Mouse (Mus musculus): ENCODE data around the gene Ttn. TPM values are rescaled to one million over a fixed set of nuclear protein-coding genes. Genes with fewer than 3 reads are reported as not detected.

Ttn gene
- polyA plus RNA-seq, 1 experiment from 2014 or later, result 4.1 TPM

GRCm38 (mm10) chr2:76764526-76764925, 217.8 kb downstream of the Ttn start:
- no peaks in the 10 kb centered on the region for H3K36me3 ChIP-seq (ENCODE audit: insufficient read depth, low read length)
- whole genome bisulfite sequencing, result 91% methylated on average over 13 of the region's 13 CpGs
- H3K27me3 ChIP-seq (ENCODE audit: insufficient read depth, low read length), result no peaks in the 10 kb centered on the region
- H3K27ac ChIP-seq (ENCODE audit: low read length), result no peak overlapping the region
- H3K4me3 ChIP-seq (ENCODE audit: low read length), result no peak overlapping the region
- H3K4me1 ChIP-seq (ENCODE audit: insufficient read depth, low read length), result no peaks in the 10 kb centered on the region
- H3K9me3 ChIP-seq (ENCODE audit: low read length), result 0 out of 2 replicates have a peak, but pooled peaks cover 4% of the 10 kb centered on the region
- no peak for ATAC-seq (ENCODE audit: low FRiP score, low TSS enrichment)
- H3K9ac ChIP-seq (replicated peaks; ENCODE audit: low read length), result no peak overlapping the region
- no peak overlapping the region for H3K4me2 ChIP-seq (replicated peaks; ENCODE audit: low read depth, low read length)

GRCm38 (mm10) chr2:76762154-76762553, 220.2 kb downstream of the Ttn start:
- Histone ChIP-seq H3K4me2 (replicated peaks; ENCODE audit: low read depth, low read length) (no peak overlapping the region), H3K4me3 (ENCODE audit: low read length) (no peak overlapping the region), H3K9ac (replicated peaks; ENCODE audit: low read length) (no peak overlapping the region), H3K36me3 (ENCODE audit: insufficient read depth, low read length) (no peaks in the 10 kb centered on the region), H3K27ac (ENCODE audit: low read length) (no peak overlapping the region), H3K27me3 (ENCODE audit: insufficient read depth, low read length) (no peaks in the 10 kb centered on the region), H3K9me3 (ENCODE audit: low read length) (peaks cover 21% of the 10 kb centered on the region), H3K4me1 (ENCODE audit: insufficient read depth, low read length) (no peaks in the 10 kb centered on the region)
- WGBS, result 88% methylated on average over 6 of the region's 6 CpGs
- no peak for ATAC-seq (ENCODE audit: low FRiP score, low TSS enrichment)

GRCm38 (mm10) chr2:76756461-76756860, 225.9 kb downstream of the Ttn start:
- Histone ChIP-seq H3K9me3 (ENCODE audit: low read length) (peaks cover 30% of the 10 kb centered on the region), H3K4me2 (replicated peaks; ENCODE audit: low read depth, low read length) (no peak overlapping the region), H3K27ac (ENCODE audit: low read length) (no peak overlapping the region), H3K27me3 (ENCODE audit: insufficient read depth, low read length) (no peaks in the 10 kb centered on the region), H3K4me1 (ENCODE audit: insufficient read depth, low read length) (no peaks in the 10 kb centered on the region), H3K9ac (replicated peaks; ENCODE audit: low read length) (no peak overlapping the region), H3K36me3 (ENCODE audit: insufficient read depth, low read length) (no peaks in the 10 kb centered on the region), H3K4me3 (ENCODE audit: low read length) (no peak overlapping the region)
- 94% methylated on average over 15 of the region's 15 CpGs for WGBS
- ATAC-seq (ENCODE audit: low FRiP score, low TSS enrichment), result no peak

- Histone ChIP-seq H3K4me3 (ENCODE audit: low read length) (no peak overlapping the region), H3K27me3 (ENCODE audit: insufficient read depth, low read length) (no peaks in the 10 kb centered on the region), H3K36me3 (ENCODE audit: insufficient read depth, low read length) (no peaks in the 10 kb centered on the region), H3K9me3 (ENCODE audit: low read length) (peaks cover 17% of the 10 kb centered on the region), H3K9ac (replicated peaks; ENCODE audit: low read length) (no peak overlapping the region), H3K4me1 (ENCODE audit: insufficient read depth, low read length) (no peaks in the 10 kb centered on the region), H3K4me2 (replicated peaks; ENCODE audit: low read depth, low read length) (no peak overlapping the region), H3K27ac (ENCODE audit: low read length) (no peak overlapping the region)
- WGBS, result 93% methylated on average over 6 of the region's 6 CpGs
- ATAC-seq (ENCODE audit: low FRiP score, low TSS enrichment), result no peak
These were observed 230.4 kb downstream of the Ttn start for GRCm38 (mm10) chr2:76751993-76752392.

- Histone ChIP-seq H3K27ac (ENCODE audit: low read length) (no peak overlapping the region), H3K9ac (replicated peaks; ENCODE audit: low read length) (no peak overlapping the region), H3K4me1 (ENCODE audit: insufficient read depth, low read length) (no peaks in the 10 kb centered on the region), H3K4me3 (ENCODE audit: low read length) (no peak overlapping the region), H3K36me3 (ENCODE audit: insufficient read depth, low read length) (no peaks in the 10 kb centered on the region), H3K4me2 (replicated peaks; ENCODE audit: low read depth, low read length) (no peak overlapping the region), H3K9me3 (ENCODE audit: low read length) (peaks cover 32% of the 10 kb centered on the region), H3K27me3 (ENCODE audit: insufficient read depth, low read length) (no peaks in the 10 kb centered on the region)
- WGBS, result 94% methylated on average over 21 of the region's 21 CpGs
- ATAC-seq (ENCODE audit: low FRiP score, low TSS enrichment), result no peak
These were observed 232.8 kb downstream of the Ttn start for GRCm38 (mm10) chr2:76749341-76750110.

GRCm38 (mm10) chr2:76748696-76749095, 233.7 kb downstream of the Ttn start:
- Histone ChIP-seq H3K4me1 (ENCODE audit: insufficient read depth, low read length) (no peaks in the 10 kb centered on the region), H3K27me3 (ENCODE audit: insufficient read depth, low read length) (no peaks in the 10 kb centered on the region), H3K36me3 (ENCODE audit: insufficient read depth, low read length) (no peaks in the 10 kb centered on the region), H3K4me3 (ENCODE audit: low read length) (no peak overlapping the region), H3K4me2 (replicated peaks; ENCODE audit: low read depth, low read length) (no peak overlapping the region), H3K9ac (replicated peaks; ENCODE audit: low read length) (no peak overlapping the region), H3K27ac (ENCODE audit: low read length) (no peak overlapping the region), H3K9me3 (ENCODE audit: low read length) (peaks cover 40% of the 10 kb centered on the region)
- no peak for ATAC-seq (ENCODE audit: low FRiP score, low TSS enrichment)
- 95% methylated on average over 14 of the region's 14 CpGs for WGBS

- no peaks in the 10 kb centered on the region for H3K27me3 ChIP-seq (ENCODE audit: insufficient read depth, low read length)
- WGBS, result 94% methylated on average over 14 of the region's 14 CpGs
- H3K9me3 ChIP-seq (ENCODE audit: low read length), result peaks cover 42% of the 10 kb centered on the region
- H3K4me2 ChIP-seq (replicated peaks; ENCODE audit: low read depth, low read length), result no peak overlapping the region
- no peak overlapping the region for H3K4me3 ChIP-seq (ENCODE audit: low read length)
- peaks cover 13% of the 10 kb centered on the region; the same call in 1 of the 2 replicates for H3K36me3 ChIP-seq (ENCODE audit: insufficient read depth, low read length)
- H3K27ac ChIP-seq (ENCODE audit: low read length), result no peak overlapping the region
- H3K4me1 ChIP-seq (ENCODE audit: insufficient read depth, low read length), result no peaks in the 10 kb centered on the region
- ATAC-seq (ENCODE audit: low FRiP score, low TSS enrichment), result no peak
- H3K9ac ChIP-seq (replicated peaks; ENCODE audit: low read length), result no peak overlapping the region
These were observed 262.7 kb downstream of the Ttn start for GRCm38 (mm10) chr2:76719650-76720049.

GRCm38 (mm10) chr2:76714984-76715383, 267.4 kb downstream of the Ttn start:
- no peak for ATAC-seq (ENCODE audit: low FRiP score, low TSS enrichment)
- Histone ChIP-seq H3K4me2 (replicated peaks; ENCODE audit: low read depth, low read length) (no peak overlapping the region), H3K36me3 (ENCODE audit: insufficient read depth, low read length) (peaks cover 29% of the 10 kb centered on the region), H3K4me1 (ENCODE audit: insufficient read depth, low read length) (no peaks in the 10 kb centered on the region), H3K4me3 (ENCODE audit: low read length) (no peak overlapping the region), H3K27me3 (ENCODE audit: insufficient read depth, low read length) (no peaks in the 10 kb centered on the region), H3K9me3 (ENCODE audit: low read length) (peaks cover 68% of the 10 kb centered on the region), H3K27ac (ENCODE audit: low read length) (no peak overlapping the region), H3K9ac (replicated peaks; ENCODE audit: low read length) (no peak overlapping the region)
- 71% methylated on average over 8 of the region's 8 CpGs for WGBS

GRCm38 (mm10) chr2:76708512-76708911, 273.8 kb downstream of the Ttn start:
- Histone ChIP-seq H3K27ac (ENCODE audit: low read length) (no peak overlapping the region), H3K4me1 (ENCODE audit: insufficient read depth, low read length) (no peaks in the 10 kb centered on the region), H3K36me3 (ENCODE audit: insufficient read depth, low read length) (peaks cover 29% of the 10 kb centered on the region), H3K9ac (replicated peaks; ENCODE audit: low read length) (no peak overlapping the region), H3K27me3 (ENCODE audit: insufficient read depth, low read length) (no peaks in the 10 kb centered on the region), H3K4me2 (replicated peaks; ENCODE audit: low read depth, low read length) (no peak overlapping the region), H3K9me3 (ENCODE audit: low read length) (peaks cover 44% of the 10 kb centered on the region), H3K4me3 (ENCODE audit: low read length) (no peak overlapping the region)
- ATAC-seq (ENCODE audit: low FRiP score, low TSS enrichment), result no peak
- WGBS, result 84% methylated on average over 3 of the region's 3 CpGs

GRCm38 (mm10) chr2:76705655-76706054, 276.7 kb downstream of the Ttn start:
- ATAC-seq (ENCODE audit: low FRiP score, low TSS enrichment), result no peak
- 93% methylated on average over 13 of the region's 13 CpGs for WGBS

More at GRCm38 (mm10) chr2:76705655-76706054, 276.7 kb downstream of the Ttn start:
- no peak overlapping the region for H3K9ac ChIP-seq (replicated peaks; ENCODE audit: low read length)
- no peak overlapping the region for H3K4me2 ChIP-seq (replicated peaks; ENCODE audit: low read depth, low read length)
- no peak overlapping the region for H3K27ac ChIP-seq (ENCODE audit: low read length)
- H3K36me3 ChIP-seq (ENCODE audit: insufficient read depth, low read length), result peaks cover 20% of the 10 kb centered on the region
- H3K27me3 ChIP-seq (ENCODE audit: insufficient read depth, low read length), result no peaks in the 10 kb centered on the region
- H3K9me3 ChIP-seq (ENCODE audit: low read length), result peaks cover 19% of the 10 kb centered on the region
- no peaks in the 10 kb centered on the region for H3K4me1 ChIP-seq (ENCODE audit: insufficient read depth, low read length)
- H3K4me3 ChIP-seq (ENCODE audit: low read length), result no peak overlapping the region
